Mouse (Mus musculus): Measurements from ENCODE around the gene Parva.

Parva gene

DNA sequence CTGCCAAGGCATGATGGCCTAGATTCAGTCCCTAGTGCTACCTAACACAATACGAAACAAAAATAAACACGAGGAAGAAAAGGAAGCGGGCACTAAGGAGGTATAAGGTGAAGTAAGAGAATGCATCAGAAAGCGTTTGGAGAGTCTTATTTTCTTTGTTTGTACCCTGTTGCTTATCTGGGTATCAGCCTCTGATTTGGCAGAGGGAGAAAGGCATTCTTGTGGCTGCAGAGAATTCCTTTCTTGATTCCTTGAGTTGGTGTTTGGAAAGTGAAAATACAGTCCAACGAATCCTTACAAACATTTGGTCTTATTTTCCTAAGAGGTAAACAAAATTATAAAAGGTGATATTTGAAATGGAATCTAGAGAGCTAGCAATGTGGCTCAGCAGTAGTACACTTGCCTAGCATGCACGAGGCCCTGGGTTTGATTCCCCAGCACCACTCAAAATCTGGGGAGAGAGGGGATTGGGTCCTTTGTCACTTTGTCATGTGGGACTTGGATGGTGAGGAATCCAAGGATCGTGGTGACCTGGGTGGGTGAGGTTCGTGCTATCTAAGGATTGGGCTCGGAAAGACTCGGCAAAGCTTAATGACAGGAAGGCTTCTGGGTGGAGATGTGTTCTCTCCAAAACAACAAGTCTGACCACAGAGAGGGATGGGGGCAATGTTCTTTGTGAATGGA, 44.9 kb downstream of the Parva start:
- DNase-seq (ENCODE audit: low spot score in 2 of 2): no peak

DNA sequence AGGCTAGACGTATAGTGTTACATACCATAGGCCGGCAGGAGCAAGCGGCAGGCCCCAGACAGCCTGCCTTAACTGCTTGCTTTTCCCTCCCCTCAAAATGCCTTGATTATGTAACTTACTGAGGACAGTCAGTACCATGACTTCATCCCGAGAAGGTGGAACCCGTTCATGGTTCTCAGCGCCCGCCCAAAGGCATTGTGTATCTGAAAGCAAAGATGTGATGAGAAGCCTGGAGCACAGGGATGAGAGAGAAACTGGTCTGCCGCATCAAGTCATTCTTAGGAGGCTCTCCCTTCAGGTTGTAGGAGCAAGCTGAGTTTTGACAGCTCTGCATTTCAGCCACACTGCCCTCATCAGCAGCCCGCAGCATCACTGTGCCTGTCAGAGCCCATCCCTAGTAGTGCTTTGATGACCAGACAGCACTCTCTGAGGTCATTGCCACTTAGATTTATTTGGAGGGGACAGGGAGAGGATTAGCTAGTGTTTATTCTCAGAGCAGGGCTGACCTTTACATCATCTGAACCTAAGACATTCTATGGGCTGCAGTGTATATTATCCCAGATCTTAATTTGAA, 45.5 kb downstream of the Parva start:
- no peak for DNase-seq (ENCODE audit: low spot score in 2 of 2)

DNA sequence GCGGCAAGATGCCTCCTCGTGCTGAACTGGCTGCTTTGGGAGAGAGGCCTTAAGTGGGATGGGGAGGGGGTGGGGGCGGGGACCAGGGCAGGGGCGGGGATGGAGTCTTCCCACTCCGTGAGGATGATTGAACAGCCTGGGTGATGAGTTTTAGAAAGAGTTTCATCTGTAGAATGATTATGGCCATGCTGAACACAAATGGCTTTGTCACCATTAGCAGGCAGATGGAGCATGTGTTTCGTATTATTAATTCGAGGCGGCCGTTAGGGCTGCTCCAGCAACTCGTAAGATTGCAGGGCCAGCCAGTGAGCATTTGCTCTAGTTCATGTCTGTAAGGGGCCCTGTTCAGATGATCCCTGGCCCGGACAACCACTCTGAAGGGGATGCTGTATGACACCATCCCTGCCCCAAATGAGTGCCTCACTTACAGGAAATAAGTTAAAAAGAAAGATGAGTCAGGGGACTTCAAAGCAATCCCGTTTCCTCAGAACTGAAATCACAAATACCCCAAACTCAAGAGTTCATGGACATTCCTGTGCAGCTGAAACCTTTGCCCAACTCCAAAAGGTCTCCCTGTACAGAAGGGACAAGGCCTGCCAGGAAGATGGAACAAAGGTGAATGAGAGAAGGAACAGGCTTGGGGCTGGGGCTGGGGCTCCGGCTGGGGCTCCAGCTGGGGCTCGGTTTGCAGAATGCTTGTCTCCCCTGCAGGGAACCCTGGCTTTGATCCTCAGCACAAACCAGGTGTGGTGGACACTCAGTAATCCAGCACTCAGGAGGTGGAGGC, 46.5 kb downstream of the Parva start:
- DNase-seq (ENCODE audit: low spot score in 2 of 2): no peak

GRCm38 (mm10) chr7:112479116-112479515, 51.8 kb downstream of the Parva start:
- peak; percentile 18 to 63 for DNase-seq (ENCODE audit: low spot score in 2 of 2)

DNA sequence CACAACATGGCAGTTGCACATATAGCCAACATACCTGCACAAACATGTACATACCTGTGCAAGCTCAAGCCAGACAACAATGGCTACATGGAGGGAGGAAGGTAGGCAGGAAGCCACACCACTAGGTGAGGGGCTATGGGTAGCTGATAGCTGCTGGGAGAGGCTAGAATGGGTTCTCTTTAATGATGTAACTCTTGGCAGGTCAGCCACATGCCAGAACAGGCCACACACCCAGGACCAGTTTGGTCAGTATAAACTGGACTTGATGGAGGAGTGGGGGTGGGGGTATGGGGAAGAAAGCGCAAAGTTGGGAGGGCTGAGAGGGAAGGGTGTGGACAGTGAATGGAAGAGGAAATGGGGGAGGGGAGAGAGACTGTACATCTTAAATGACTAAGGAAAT, 53.7 kb downstream of the Parva start:
- no peak for DNase-seq (ENCODE audit: low spot score in 2 of 2)

DNA sequence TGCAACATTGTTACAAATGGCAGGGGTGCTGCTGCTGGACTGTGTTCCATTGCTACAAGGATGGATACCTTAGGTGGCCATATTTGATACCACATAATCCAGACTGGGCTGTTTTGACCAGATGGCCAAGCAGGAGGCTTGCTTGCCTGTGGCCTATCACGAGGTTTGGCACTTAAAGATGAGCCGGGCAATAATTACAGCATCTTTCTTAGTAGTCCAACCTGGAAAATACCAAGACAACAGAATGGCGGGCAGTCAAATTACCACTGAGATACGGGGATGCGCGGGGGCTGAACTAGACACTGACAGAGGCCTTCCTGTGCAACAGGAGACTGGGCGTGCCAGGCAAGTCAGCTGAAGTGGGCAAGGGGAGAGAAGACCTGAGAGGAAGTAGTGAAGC, 55.3 kb downstream of the Parva start:
- no peak for DNase-seq (ENCODE audit: low spot score in 2 of 2)

DNA sequence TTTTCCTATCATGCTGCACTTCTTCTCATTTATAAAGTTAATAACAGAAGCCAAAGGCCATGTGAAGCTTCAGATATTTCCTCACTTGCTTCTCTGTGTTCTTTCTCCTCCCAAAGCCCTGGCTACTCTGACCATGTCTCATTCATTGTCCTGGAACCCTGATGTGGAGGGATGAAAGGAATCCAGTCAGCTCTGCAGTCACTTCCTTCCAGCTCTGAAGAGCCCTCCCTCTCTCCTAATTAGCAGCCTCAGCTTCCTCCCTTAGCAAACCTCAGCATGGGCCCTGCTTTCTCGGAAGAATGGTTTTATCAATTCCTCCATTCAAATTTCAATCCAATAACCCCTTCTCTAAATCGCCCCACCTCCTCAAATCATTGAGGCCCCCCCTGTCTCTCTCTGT, 56.1 kb downstream of the Parva start:
- no peak for DNase-seq (ENCODE audit: low spot score in 2 of 2)

- no peak for DNase-seq (ENCODE audit: low spot score in 2 of 2)
These were observed 63.5 kb downstream of the Parva start for GRCm38 (mm10) chr7:112490825-112491224.

DNA sequence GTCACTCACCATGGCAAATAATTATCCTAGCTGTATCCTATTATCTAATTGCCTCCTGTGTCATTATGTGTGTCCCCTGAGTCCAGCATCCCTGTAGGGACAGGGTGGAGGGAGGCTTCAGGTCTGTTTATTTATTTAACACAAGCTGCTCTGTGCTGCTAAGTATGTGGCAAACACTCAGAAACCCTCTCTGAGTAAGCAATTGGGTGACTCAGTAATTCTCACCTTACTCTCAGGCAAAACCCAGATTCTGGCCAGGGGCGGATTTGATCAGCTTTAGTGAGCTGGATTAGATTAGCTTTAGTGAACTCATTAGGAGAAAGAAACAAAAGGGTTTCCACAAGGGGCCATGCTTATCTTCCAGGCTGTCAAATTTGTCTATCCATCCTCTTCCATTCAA, 64.4 kb downstream of the Parva start:
- no peak for DNase-seq (ENCODE audit: low spot score in 2 of 2)

DNA sequence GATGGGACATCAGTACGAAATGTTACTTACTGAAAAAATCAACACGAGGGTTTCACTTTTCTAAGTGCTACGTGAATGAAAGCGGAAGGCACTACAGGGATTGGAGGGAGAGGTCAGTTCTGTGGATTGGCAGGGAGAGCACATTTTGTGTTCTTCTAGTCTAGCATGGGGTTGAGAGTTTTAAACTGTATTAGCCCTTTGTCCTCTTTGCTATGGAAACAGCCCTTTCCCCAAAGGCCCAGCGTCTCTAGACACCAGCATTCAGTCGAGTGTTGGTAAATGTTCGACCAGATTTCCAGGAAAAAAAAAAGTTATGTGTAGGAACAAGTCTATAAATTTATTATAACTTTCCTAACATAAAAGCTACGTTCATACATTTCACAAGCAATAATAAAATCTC, 68.6 kb downstream of the Parva start:
- DNase-seq (ENCODE audit: low spot score in 2 of 2): no peak

GRCm38 (mm10) chr7:112496921-112497320, 69.6 kb downstream of the Parva start:
- no peak for DNase-seq (ENCODE audit: low spot score in 2 of 2)

DNA sequence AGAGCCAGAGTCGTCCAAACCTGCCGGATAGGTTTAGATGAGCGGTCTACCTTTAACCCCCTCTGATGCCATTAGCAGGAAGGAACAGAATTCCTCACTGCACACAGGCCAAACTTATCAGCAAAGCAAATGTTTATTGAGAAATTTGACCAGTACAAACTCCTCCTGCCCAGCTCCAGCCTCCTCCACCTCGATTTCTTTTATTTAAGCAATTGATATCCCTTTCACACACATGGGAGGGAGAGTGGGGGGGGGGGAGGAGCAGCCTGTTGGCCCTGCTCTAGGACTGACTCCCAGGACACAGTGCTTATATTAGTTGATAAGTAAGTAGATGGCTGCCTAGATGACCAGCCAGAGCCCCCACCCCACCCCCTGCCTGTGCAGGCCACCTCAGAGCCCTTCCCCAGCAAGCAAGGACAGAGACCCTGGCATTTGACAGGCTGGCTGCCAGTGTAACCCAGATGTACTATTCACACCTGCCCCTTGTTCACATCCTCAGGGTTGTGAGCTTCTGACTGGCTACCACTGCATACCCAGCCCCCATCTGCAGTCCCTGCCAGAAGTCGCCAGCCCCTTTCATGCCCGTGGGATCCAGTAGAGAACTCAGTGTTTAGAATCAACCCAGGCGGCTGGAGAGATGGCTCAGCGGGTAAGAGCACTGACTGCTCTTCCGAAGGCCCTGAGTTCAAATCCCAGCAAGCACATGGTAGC, 71.4 kb downstream of the Parva start:
- DNase-seq (ENCODE audit: low spot score in 2 of 2): no peak

DNA sequence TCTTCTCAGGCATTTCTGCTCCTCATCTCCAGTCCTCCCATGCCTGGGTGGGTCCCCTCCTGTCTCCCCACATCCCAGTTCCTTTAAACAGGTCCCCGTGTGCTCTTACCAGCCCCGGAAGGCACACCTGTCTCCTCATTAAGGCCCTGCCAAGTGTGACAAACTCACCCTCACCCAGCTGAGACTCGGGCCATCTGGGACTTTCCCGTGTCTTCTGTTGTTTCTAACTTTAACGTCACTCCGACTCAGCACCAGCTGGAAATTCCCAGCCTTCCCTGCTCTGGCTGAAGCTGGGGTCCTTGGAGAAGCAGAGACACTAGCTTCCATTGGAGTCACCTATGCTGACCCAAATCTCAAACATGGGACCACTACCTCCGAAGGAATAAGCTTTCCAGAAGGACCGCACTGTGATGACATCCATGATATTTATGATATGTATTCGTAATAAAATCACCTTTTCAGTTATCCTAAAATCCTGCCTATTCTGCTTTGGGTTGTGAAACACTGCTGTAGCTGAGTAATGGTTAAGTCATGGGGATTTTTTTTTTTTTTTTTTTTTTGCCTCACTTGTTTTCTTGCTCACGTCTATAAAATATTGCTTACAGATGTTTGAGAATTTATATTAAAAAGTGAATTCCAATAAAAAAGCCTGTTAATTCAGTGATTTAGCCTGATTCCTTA, 72.3 kb downstream of the Parva start:
- DNase-seq (ENCODE audit: low spot score in 2 of 2): no peak

DNA sequence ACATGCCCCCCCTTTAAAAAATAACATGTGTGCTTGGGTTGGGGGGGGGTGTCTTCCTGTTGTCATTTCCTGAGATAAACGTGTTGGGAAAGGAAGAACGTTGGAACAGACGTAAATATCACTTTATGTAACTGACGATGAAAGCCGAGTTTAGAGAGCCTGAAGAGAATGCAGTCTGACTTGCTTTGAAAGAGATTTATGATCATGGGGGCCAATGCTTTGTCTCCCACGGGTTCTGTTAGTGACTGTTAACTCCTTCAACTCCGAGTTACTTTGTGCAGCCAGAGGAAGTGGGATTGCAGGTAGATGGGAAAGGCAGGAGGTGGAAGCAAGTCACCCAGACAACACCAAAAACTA, 72.8 kb downstream of the Parva start:
- DNase-seq (ENCODE audit: low spot score in 2 of 2): no peak

- DNase-seq (ENCODE audit: low spot score in 2 of 2): peak in 1 of 2 experiments; percentile 33
These were observed 74.9 kb downstream of the Parva start for GRCm38 (mm10) chr7:112502050-112502809.

- no peak for DNase-seq (ENCODE audit: low spot score in 2 of 2)
These were observed 75.5 kb downstream of the Parva start for GRCm38 (mm10) chr7:112502845-112503244.

DNA sequence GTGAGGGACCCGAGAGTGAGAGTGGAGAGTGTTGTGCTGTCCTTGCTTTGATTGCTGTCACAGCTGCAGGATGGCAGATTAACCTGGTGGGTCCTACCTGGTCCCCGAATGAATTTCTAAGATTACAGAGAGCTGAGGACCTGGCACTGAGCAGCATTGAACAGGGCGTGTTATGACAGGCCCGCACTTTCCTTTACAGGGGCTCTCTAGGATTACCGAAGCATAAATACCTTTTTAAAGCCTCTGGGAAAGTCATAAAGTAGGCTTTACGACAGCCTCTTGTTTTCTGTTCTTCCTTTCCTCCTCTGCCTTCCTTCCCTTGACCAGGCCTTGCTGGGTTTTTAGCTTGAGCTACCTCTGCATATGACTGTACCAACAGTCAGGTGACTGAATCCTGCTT, 76.1 kb downstream of the Parva start:
- no peak for DNase-seq (ENCODE audit: low spot score in 2 of 2)

- no peak for DNase-seq (ENCODE audit: low spot score in 2 of 2)
These were observed 76.6 kb downstream of the Parva start for GRCm38 (mm10) chr7:112503917-112504316.

GRCm38 (mm10) chr7:112509107-112509506, 81.8 kb downstream of the Parva start:
- DNase-seq (ENCODE audit: low spot score in 2 of 2): no peak

GRCm38 (mm10) chr7:112510336-112511048, 83.2 kb downstream of the Parva start:
- no peak for DNase-seq (ENCODE audit: low spot score in 2 of 2)

DNA sequence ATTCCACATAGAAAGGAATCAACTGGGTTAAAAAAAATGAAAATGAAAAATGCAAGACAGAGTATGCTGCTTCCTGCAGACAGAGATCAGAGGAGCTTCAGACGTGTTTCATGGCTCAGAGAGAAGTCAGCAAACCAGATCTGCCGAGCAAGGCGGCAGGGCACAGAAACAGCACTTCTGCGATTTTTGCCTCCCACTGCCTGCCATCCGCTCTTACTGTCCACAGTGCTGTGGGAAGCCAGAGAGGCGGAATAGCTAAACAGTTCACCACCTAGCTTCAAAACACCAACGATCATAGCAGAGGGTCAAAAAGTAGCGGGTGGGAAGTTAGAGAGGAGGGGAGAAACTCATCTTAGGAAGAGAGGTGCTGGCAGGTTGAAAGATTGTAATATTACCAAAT, 84.0 kb downstream of the Parva start:
- DNase-seq (ENCODE audit: low spot score in 2 of 2): no peak

Data from left cerebral cortex, adult 9 months (tissue).